Mouse (Mus musculus) frontal cortex, postnatal 14 days (tissue): ENCODE results near the gene Arglu1.
A peak's percentile ranks its signal among the peaks of the same experiment; 100 is the strongest.

Experiments
- DNase-seq, 2 experiments: peaks; one replicate each; pipeline ENCODE4 v3.0.0; 2022; ENCODE audit warnings: low spot score in 2 of 2

The Arglu1 gene

DNA sequence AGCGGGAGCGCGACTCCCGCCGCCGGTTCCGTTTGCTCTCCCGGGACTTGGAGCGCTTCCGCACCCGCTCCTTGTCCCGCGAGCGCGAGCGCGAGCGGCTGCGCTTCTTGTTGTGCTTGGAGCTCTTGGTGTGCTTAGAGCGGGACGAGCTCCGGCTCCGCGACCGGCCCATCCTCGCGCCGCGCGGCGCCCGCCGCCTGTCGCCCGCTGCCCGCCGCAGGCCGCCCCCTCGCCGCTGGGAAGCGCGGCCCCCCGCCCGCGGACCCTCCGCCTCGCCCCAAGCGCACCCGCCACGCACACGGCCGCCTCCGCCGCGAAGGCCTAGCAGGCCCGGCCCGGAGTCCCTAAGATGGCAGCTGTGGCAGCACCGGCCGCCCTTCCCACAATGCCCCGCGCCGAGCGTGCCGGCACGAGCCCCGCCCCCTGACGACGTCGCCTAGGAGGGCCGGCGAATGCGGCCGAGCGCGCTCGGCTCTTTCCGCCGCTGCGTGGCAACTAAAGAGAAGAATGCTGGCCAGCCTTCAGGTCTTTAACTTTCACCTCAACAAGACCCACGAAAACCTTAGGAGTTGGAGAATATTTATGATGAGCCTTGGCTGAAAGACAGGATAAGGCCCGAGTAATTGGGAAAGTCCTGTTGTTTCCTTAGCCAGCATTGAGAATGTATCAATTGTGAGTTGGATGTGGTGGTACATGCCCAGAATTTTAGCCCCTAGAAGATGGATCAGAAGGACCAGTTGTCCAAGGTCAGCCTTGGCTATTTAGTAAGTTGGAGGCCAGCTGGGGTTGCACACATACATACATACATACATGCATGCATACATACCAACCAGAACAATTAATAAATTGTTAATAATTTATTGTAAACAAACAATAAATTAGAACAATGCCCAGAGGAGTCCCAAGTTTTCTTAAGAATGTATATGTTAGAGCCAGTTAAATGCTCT is at the start of gene Arglu1:
Gene Arglu1 (minus strand): TSS at position 376 of the 947 bp plus-strand sequence.
- peak; percentile 88 to 94 for DNase-seq

DNA sequence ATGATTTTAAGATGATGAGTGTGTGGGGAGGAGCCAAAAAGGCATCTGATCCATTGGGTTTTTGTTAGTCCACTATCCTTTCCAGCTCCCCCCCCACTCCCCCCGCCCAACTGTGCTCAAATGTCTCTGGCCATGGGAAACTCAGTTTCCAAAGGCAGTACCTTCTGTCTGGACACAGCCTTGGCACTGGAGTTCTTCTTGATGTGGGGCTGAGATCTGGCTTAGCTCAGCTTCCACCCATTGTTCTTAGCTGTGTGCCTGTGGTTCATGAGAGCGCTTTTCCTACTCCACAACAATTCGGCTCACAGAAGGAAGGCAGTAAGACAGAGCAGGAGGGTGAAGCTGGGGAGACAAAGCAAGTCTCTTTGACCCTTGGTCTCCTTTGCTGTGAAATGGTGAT is 47.0 kb upstream of the Arglu1 start:
- DNase-seq: no peak

DNA sequence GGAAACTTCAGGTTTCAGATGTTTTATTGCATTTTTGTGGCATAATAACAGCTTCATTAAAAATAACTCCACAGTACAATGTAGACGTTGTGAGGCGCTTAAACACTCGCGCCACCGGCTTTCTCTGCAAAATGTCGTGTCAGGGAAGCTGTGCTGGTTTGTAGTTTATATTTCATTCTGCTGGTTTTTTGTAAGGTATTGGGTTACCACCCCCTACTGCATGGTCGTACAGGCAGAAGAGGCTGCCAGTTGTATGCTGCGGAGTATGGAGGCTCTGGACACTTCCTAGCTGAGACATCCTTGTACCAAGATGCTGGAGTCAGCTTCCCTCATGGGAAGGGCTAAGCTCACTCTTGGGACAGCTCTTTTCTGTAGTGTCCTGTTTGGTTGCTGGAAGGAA is 46.5 kb upstream of the Arglu1 start:
- no peak for DNase-seq

GRCm38 (mm10) chr8:8733804-8734203 is 43.5 kb upstream of the Arglu1 start:
- DNase-seq: no peak

DNA sequence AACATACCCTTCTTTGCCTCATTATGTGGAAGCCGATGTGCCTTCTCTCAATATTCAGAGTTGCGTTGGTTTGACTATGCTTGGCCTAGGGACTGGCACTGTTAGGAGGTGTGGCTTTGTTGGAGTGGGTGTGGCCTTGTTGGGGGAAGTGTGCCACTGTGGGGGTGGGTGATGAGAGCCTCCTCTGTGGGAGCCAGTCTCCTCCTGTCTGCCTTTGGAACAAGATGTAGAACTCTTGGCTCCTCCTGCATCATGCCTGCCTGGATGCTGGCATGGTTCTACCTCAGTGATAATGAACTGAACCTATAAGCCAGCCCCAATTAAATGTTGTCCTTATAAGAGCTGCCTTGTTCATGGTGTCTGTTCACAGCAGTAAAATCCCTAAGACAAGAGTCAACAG is 38.3 kb upstream of the Arglu1 start:
- no peak for DNase-seq

GRCm38 (mm10) chr8:8726547-8726946 is 36.2 kb upstream of the Arglu1 start:
- no peak for DNase-seq

GRCm38 (mm10) chr8:8704813-8705212 is 14.5 kb upstream of the Arglu1 start:
- no peak for DNase-seq

DNA sequence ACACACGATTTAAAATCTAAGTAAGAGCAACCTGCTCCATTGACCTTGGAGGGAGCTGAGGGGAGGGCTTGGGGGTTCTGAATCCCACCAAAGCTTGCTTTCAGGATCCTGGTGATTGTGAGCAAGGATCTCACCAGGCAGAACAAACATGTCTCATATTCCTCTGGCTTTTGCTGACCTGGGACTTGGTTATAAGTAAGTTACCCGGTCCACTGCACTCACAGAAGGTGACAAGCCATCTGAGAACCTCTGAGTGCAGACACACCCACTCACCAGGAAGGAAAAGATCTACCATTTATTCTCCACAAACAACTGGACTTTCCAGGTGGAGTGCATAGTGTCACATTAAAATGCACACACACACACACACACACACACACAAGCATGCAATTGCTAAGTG is 13.3 kb upstream of the Arglu1 start:
- DNase-seq: no peak

DNA sequence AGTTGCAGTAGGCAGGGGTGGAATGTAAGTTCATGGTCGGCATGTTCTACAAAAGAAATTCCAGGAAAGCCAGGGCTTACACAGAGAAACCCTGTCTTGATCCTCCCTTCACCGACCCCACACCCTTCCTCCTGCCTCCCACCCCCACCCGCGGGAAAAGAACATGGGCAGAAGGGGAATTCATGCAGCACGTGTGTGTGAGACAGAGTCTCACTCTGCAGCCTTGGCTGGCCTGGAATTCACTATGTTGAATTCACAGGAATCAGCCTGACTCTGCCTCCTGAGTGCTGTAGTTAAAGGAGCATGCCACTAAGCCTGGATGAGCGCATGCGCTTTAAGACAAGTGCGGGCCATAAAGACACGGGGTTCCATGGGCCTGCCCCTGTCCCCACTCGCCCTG is 10.5 kb upstream of the Arglu1 start:
- DNase-seq: no peak

GRCm38 (mm10) chr8:8700229-8700628 is 9.9 kb upstream of the Arglu1 start:
- DNase-seq: no peak

DNA sequence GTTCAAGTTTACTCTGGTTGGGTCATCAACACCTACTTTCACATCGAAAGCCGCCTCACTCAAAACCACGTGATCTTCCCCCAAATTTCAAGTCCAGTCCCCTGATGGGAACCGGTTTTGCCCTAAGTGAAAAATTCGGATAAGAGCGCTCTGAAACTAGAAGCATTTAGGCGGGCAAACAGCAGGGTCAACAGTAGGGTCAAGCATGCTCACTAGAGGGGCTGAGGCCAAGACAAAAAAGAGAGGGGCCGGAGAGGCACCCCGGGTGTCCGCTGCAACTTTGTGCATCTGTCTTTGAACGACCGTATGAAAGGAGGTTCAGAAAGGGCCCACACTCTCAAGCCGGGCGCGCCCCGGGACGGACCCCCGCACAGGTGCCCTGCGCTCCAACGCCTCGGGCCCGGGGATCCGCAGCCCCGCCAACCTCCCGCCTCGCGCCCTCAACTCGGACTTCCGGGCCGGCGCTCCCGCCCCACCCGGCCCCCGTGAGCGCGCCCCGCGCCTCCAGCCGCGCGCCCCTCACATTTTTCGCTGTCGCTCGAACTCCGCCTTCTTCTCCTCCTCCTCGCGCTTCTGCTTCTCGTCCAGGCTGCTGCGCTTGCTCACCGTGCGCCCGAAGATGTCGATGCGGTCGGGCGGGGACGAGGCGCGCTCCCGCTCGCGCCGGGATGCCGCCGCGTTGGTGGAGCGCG is 721 bp downstream of the Arglu1 start:
- DNase-seq: peak; percentile 47 to 65

DNA sequence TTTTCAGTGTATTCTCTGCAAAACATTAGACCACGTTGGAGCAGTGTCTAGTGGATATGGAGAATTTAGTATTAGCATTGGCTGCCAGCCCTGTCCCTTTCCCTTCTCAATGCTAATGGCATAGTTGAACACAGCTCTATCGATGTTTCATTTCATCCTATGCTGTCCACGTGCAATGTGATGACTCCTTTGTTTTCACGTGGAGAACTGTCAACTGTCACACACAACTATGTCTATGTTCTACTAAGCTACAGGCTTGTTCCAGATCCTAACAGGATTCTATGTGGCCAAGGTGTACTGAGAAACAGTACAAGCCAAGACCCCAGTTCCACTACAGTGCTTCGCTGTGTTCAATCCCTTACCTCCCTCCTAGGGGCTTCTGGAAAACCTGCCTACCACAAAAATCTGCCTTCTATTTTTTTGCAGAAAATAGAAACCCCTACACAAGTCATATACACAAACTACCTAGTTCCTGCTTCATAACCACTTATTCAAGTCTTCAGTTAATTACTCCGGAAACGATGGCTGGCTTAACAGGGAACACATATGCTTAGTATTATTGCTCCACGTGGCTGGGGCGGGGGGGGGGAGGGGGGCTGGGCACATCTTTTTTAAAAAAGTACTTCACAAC is 1.4 kb downstream of the Arglu1 start:
- DNase-seq: no peak

GRCm38 (mm10) chr8:8685517-8685916 is 4.8 kb downstream of the Arglu1 start:
- no peak for DNase-seq

DNA sequence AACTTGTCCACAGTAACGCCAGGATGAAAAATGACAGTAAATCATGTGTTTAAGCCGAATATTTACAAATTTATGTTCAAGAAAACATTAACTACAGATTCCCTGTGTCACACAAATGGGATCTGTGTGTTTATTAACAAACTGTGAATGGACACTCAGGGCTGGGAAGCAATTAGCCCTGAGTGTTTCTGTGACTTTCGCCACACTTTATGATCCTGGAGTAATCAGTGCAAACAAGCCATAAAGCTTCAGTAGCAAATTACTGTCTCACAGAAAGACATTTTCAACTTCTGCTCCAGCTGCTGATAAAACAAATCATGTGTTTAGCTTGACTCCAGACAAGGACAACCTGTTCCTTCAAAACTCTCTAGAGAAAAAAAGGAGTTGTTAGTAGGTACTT is 7.6 kb downstream of the Arglu1 start:
- DNase-seq: no peak

DNA sequence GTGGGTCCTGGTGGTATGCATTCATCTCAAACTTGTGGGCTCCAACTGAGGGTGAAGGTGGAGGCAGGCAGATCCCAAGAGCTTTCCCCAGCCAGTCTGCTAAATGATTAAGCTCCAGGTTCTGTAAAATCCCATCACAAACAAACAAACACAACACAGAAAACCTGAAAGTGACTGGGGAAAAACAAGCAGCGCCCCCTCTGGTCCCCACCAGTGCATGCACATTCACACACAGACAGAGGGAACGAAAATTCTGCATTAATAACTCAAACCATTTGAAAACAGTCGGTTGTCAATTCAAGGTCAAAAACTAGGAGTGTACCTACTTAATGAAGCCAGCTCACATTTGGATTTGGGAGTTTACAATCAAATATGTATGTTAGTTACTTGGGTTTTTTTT is 12.1 kb downstream of the Arglu1 start:
- no peak for DNase-seq

DNA sequence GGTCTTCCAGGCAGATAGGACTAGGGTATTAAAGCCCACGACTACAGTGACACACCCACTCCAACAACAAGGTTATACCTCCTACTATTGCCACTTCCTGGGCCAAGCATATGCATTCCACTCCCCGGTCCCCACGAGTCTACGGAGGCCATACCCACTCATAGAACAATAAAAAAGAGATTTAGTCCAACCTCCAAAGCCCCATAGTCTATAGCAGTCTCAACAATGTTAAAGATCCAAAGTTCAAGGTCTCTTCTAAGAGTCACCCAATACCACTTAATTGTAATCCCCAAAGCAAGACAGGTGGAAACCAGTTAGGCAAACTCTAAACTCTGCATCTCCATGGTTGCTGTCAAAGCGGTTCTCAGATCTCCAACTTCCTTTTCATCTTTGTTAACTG is 15.5 kb downstream of the Arglu1 start:
- no peak for DNase-seq

- DNase-seq: peak; percentile 80 to 93
These were observed 28.6 kb downstream of the Arglu1 start for GRCm38 (mm10) chr8:8661759-8662138.

DNA sequence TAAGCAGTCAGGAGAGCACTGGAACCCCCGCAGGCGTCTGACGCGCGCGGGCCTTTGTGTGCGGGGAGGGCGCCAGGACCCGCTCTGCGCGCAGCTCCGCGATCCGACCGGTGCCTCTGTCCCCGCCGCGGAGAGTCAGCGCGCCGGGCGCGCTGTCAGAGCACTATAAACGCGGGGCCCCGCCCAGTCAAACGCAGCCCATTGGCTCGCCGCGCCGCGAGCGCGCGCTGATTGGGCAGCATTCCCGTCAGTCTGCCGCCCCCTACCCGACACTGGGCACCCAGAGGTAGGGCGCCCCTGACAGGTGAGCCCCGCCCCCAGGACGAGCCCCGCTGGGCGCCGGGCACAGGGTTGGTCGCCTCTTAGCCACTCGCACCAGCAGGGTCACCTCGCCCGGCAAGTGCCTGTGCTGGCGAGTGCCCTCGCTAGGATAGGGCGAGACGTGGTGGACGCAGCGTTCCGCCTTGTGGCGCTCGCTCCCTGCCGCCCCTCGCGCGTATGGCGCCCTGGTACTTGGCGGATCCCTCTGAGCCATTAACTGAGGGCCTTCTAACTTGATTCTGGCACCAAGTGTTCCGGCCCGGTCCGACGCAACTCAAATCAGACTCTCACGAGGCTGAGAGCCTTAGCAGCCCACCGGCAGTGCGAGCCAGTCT is 29.1 kb downstream of the Arglu1 start, which contains the start of gene Efnb2:
Gene Efnb2 (minus strand): TSS at position 140 of the 656 bp plus-strand sequence.
- peak; percentile 93 to 98 for DNase-seq

DNA sequence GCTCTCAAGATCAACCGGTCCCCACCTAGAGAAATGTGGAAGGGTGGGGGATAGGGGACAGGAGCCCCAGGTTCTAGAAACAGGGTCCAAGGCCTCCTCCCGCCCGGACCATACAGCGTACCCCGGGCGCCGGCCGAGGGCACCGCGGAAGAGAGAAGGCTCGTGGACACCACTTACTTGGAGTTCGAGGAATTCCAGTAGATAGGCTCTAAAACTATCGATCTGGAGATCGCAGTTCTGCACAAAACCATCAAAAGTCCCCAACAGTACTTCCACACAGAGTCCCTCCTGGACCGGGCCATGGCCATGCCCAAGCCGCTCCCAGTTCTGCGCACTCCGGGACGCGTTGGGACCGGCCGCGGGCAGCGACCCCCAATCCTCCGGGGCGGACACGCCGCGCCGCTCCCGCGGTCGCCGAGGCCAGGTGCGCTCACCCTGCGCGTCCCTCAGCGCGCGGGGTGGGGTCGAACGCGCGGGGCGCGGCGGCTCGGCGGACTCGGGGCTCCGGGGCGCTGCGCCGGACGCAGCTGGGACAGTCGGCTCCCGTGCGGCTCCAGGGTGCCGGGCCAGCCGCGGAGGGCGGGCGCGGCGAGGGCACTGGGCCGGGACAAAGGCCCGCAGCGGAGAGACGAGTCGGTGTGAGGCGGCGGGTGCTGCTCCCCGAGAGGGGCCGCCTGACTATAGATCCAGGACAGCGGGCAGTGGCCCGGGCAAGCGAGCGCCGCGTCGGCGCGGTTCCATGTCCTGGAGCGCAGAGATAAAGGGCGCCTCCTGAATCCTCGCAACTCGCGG is 29.8 kb downstream of the Arglu1 start:
- DNase-seq: peak in 1 of 2 experiments; percentile 25

- peak in 1 of 2 experiments; percentile 52 for DNase-seq
These were observed 30.6 kb downstream of the Arglu1 start for GRCm38 (mm10) chr8:8659503-8660306.
